Mouse (Mus musculus) kidney, postnatal 10 days (tissue): ENCODE measurements at regions not wholly inside any gene's neighbourhood (a gene's known extent, or its start where the extent isn't known, plus 50 kb on each side); places are given as distances from the start of the nearest gene placed in this dataset.
A peak's percentile ranks its signal among the peaks of the same experiment; 100 is the strongest.
"Not testable (repeated sequence)": the region's sequence is repeated elsewhere in the genome, so short reads cannot be mapped to it uniquely, and the experiment has no call there.

Experiments used
- DNase-seq: peaks from one replicate; pipeline ENCODE4 v3.0.0; 2021; ENCODE audit warnings: mixed read lengths

GRCm38 (mm10) chr6:53233777-53234176 lies 53.3 kb upstream of the Creb5 start:
- DNase-seq, result no peak

GRCm38 (mm10) chr6:53232616-53233015 lies 54.5 kb upstream of the Creb5 start:
- no peak for DNase-seq

GRCm38 (mm10) chr6:53229350-53229749 lies 57.7 kb upstream of the Creb5 start:
- DNase-seq, result no peak

GRCm38 (mm10) chr6:53222104-53222503 lies 65.0 kb upstream of the Creb5 start:
- no peak for DNase-seq

DNA sequence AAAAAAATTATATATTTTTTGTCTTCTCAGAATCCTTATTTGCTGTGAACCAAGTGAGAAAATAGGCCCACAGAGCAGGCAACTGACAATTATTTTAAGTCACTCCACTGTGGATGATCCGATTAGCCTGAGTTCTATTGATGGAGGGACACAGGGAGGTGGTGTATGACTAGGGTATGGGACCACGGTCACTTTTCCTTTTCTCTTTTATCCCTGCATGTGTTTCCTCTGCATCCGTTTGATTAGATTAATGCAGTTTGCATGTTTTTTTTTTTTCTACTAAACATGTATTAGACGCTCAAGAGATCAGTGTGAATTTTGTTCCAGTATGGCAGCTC lies 65.4 kb upstream of the Creb5 start:
- DNase-seq, result no peak

DNA sequence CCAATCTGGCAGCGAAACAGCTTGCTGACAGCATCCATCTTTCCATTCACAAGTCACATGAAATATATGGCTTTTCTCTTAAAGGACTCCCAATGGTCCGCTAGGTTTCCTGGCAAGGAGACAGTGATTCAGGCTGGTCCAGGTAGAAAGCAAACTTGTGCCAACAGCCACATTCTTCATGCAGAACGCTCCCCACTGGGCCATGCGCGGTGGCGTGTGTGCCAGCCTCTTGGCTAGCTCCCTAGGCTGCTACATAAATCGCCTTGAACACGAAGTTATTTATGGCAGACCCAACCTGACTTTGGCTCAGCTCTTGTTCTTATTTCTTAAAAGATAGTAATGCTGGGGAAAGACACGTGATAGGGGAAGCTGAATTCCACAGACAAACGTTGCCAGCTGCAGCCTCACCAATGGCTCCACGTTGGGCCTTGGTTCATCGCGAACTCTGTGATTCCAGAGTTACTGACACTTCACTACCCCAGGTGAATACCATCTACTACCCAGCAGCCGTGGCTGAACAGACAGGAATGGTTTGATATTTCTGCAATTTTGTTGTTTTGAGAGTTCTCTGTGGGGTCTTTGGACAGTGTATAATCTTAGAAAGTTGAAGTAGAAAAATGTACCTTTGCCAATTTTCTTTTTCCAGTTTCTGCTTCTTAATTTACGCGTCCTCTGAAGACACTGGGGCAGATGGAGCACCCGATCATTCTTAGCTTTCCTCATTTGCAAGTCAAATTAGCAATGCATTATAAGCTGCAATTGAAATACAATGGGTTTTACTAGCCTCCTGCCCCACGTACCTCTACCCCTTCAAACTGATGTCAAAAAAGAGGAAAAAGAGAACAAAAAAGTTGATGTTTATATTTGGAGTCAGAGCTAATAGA lies 66.0 kb upstream of the Creb5 start:
- DNase-seq, result no peak

GRCm38 (mm10) chr6:53218871-53219286 lies 68.2 kb upstream of the Creb5 start:
- DNase-seq, result no peak

- DNase-seq, result peak; percentile 73
Measured at GRCm38 (mm10) chr6:53217234-53218015, 69.6 kb upstream of the Creb5 start.

GRCm38 (mm10) chr6:53216715-53217114 lies 70.4 kb upstream of the Creb5 start:
- DNase-seq, result no peak

GRCm38 (mm10) chr6:53211420-53211819 lies 75.7 kb upstream of the Creb5 start:
- peak; percentile 88 for DNase-seq

GRCm38 (mm10) chr6:53209398-53209797 lies 77.7 kb upstream of the Creb5 start:
- DNase-seq, result no peak

DNA sequence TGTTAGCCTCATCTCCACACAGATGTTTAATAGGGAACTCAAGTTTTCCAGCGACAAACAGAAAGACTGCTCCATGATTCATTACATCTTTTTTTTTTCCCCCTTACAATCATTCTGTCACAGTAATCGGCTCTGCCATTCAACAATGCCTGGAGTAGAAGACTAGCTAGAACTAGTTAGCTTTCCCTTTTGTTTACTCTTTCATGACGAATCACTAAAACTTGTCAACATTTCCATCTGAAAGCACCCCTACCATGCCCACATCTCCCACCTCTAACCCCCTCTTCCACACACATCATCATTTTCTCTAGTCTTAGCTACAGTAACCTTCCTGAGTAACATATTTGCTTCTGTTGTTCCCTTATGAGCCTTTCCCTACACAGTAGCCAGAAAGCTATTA lies 78.6 kb upstream of the Creb5 start:
- DNase-seq, result no peak

- DNase-seq, result no peak
Measured at GRCm38 (mm10) chr6:53207781-53208180, 79.3 kb upstream of the Creb5 start.

GRCm38 (mm10) chr6:53207361-53207760 lies 79.7 kb upstream of the Creb5 start:
- DNase-seq, result no peak

DNA sequence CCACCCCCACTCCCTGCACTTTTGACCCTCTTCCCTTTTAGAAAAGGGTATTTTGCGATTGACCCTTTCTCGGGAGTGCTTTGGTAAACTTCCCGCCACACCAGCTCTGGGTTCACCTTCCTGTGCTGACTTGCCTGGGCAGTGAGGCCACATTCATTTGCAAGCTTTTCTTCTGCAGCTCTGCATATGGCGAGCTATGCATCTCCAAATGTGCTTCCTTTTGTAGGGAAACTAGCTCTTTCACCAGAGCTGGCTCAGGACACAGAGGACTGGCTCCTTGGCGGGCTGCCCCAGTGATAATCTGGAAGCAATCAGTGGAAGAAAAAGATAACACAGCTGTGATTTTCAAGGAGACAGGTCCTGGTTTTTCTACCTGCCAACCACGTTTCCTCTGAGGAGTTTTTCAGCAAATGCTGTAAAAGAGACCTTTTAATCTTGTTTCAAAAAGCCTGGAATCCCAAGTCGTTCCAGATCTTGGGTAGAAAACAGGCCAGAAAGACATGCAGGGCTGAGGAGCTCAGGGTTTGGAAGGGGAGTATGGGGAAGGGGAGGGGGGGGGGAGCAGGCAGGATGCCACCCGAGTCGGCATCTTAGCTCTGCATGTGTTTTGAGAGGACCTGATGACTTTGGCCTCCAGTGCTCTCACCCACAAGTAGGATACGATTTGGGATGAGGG lies 85.7 kb upstream of the Creb5 start:
- DNase-seq, result peak; percentile 42

GRCm38 (mm10) chr6:53199474-53199873 lies 87.6 kb upstream of the Creb5 start:
- DNase-seq, result no peak

DNA sequence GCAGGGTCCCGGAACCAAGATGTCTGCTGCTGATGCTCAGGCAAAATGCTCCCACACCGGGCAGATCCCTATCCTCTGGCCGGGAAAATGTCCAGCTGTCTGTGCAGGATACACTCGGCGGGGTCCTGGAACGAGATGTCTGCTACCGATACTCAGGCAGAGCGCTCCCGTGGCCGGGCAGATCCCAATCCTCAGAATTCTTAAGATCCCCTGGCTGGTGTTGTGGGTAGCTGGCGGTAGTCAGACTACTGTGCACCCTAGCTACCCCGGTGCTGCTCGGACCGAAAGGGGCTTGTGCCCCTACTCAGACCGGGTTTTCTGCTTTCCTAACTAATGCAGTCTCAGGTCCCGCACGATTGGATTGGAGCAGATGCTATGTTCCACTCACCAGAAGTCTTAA lies 104.9 kb upstream of the Creb5 start:
- not testable (repeated sequence) for DNase-seq

- DNase-seq, result peak; percentile 68
Measured at GRCm38 (mm10) chr6:53164423-53164841, 96.0 kb upstream of the Jazf1 start.

DNA sequence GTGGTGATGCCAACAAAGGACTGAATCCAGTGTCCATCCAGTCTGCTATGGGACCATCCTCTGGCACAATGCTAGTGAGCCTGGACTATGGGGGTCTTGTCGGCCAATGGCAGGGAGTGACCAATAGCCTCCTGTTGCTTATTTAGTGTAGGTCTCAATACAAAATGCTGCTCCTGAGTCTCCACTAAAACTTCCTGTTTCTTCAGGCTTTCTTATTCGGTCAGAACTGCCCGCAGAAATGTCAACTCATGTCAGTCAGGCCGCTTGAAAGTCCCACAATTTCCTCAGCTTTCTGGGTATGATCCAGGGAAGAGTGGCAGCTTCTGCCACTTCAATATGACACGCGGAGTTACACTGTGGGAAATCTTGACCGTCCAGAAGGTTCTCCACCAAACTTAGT lies 94.7 kb upstream of the Jazf1 start:
- DNase-seq, result no peak

DNA sequence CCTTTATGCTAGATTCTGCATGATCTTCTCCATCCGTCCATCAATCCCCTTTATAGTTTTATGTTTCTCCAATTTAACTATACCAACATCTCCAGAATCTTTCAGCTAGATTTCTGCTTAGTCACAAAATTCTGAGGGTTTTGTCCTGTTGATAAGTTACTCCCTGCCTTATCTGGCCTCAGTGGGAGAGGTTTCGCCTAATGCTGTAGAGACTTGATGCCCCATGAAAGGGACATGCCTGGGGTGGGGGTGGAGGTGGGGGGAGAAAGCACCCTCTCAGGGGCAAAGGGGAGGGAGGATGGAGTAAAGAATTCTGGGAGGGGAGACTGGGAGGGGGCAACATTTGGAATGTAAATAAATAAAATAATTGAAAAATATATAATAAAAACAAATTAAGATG lies 93.2 kb upstream of the Jazf1 start:
- no peak for DNase-seq

- peak; percentile 52 for DNase-seq
Measured at GRCm38 (mm10) chr6:53154621-53155020, 86.2 kb upstream of the Jazf1 start.

DNA sequence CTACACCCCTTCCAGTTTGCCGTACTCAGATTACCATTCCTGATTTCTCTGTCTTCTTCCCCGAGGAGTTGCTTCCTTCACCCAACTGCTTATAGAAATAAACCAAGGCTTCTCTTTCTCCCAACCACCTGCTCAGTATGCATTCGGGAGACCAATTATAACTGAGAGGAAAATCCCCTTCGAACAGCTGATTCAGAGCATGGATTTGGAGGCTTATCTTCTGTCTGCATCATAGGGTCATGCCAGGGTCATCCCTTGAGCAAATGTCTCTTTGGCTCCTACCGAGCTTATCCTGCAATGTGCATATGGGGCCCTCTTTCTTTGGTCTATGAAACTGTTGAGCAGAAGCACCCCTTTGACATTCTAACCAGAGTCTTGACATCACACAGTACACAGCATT lies 79.0 kb upstream of the Jazf1 start:
- DNase-seq, result no peak

GRCm38 (mm10) chr6:53143846-53144584 lies 75.6 kb upstream of the Jazf1 start:
- DNase-seq, result peak; percentile 61
